Mouse (Mus musculus) heart, postnatal 0 days (tissue): Measurements from ENCODE around the gene Snrnp70.

Source experiments
- CTCF ChIP-seq: IDR thresholded peaks from 2 replicates; pipeline ENCODE4 v1.5.1; 2016; ENCODE audit warnings: antibody characterized with exemption, control low read depth, low read depth
- EP300 ChIP-seq: IDR thresholded peaks from 2 replicates; pipeline ENCODE4 v1.6.1; 2016; ENCODE audit warnings: antibody characterized with exemption, low read depth

DNA sequence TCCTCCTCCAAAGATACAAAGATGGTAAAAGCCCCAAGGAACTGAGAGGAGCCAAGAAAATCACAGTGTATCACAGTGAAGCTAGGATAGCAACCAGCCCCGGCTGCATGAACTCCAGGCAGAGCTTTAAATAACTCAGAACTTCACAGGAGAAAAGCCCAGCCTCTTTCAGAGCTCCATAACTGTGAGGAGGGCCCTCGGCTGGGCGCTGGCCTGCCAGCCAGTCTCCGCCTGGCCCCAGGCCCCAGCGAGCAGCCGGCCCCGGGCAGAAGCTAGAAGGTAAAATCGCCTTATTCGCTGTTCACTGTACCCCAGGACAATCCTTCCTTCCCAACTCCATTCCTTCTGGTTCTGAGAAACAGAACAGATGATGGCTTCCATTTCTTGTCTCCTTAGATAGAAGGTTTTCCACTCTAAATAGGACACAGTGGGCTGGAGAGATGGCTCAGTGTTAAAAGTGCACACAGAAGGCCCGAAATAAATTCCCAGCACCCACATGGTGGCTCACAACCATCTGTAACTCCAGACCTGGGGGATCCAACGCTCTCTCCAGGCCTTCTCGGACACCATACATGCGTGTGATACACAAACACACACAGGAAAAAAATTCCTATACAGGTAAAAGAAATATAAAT, 66.6 kb downstream of the Snrnp70 start:
- no peak for TF ChIP-seq CTCF
- no peak for TF ChIP-seq EP300
